Mouse (Mus musculus) liver, embryonic 13.5 days (tissue): ENCODE data around the gene Tex46. TPM values are rescaled to one million over a fixed set of nuclear protein-coding genes. Genes with fewer than 3 reads are reported as not detected.

Experiments used
- ATAC-seq: fragments of 200-750 bp; cut with Nextera tagmentation; 2 replicates; pipeline ENCODE4 v1.8.0; 2017; ENCODE audit warnings: low read depth, mild to moderate bottlenecking, moderate number of reproducible peaks, moderate library complexity
- DNase-seq: peaks from one replicate; pipeline ENCODE4 v3.0.0; 2022
- H3K27ac ChIP-seq: fragments of 300-500 bp; sonication (generic); 2 replicates; pipeline ENCODE4 v1.5.1; 2015; ENCODE audit warnings: moderate library complexity, mild to moderate bottlenecking, inconsistent platforms
- H3K27me3 ChIP-seq: fragments of 300-500 bp; sonication (generic); 2 replicates; pipeline ENCODE4 v1.6.1; 2015; ENCODE audit warnings: mild to moderate bottlenecking, inconsistent platforms
- H3K36me3 ChIP-seq: fragments of 300-500 bp; sonication (generic); 2 replicates; pipeline ENCODE4 v1.6.1; 2015; ENCODE audit warnings: mild to moderate bottlenecking, inconsistent platforms
- H3K4me1 ChIP-seq: fragments of 300-500 bp; sonication (generic); replicated peaks from 2 replicates; pipeline ENCODE4 v1.6.1; 2015; ENCODE audit warnings: inconsistent platforms
- H3K4me2 ChIP-seq: fragments of 300-500 bp; sonication (generic); 2 replicates; pipeline ENCODE4 v1.6.1; 2015; ENCODE audit warnings: inconsistent platforms, mild to moderate bottlenecking, moderate library complexity
- H3K4me3 ChIP-seq: fragments of 300-500 bp; sonication (generic); replicated peaks from 2 replicates; pipeline ENCODE4 v1.5.1; 2015; ENCODE audit warnings: mild to moderate bottlenecking, inconsistent platforms
- H3K9ac ChIP-seq: fragments of 300-500 bp; sonication (generic); 2 replicates; pipeline ENCODE4 v1.6.1; 2015; ENCODE audit warnings: mild to moderate bottlenecking, inconsistent platforms
- H3K9me3 ChIP-seq: fragments of 300-500 bp; sonication (generic); replicated peaks from 2 replicates; pipeline ENCODE4 v1.6.1; 2016; ENCODE audit warnings: inconsistent platforms
- WGBS: fragments of 180-500 bp; shearing (Covaris S2); methylation state at CpG from one replicate; pipeline ENCODE4 v1.1.7; 2015; ENCODE audit not compliant: insufficient replicate concordance; 5-methylcytosine and 5-hydroxymethylcytosine counted together
- polyA plus RNA-seq: library from polyadenylated mRNA; unstranded; fragments of >200 nt; fragmentation: Nextera tagmentation; extraction: Ambion mirVana; gene quantifications from 2 replicates; pipeline ENCODE4 v1.2.1, GENCODE M21; 2015

Tex46 gene
- not detected in 2 replicates for polyA plus RNA-seq

- no peak within 1 kb of the TSS for H3K4me3 ChIP-seq
- ATAC-seq (no peak), DNase-seq (no peak)
- no peaks in the 10 kb centered on the region for H3K4me1 ChIP-seq
- no peak within 1 kb of the TSS for H3K4me2 ChIP-seq
- H3K27ac ChIP-seq, result no peak within 1 kb of the TSS
- no peaks in the 10 kb centered on the region for H3K36me3 ChIP-seq
- no peak within 1 kb of the TSS for H3K9ac ChIP-seq
- no peaks in the 10 kb centered on the region for H3K9me3 ChIP-seq
- no peaks in the 10 kb centered on the region for H3K27me3 ChIP-seq
- WGBS, result 48% methylated on average over 4 of the region's 4 CpGs
Observed at GRCm38 (mm10) chr4:136610387-136610856, at the start of gene Tex46. TSS of gene Tex46 (plus strand) at chr4:136610437.

DNA sequence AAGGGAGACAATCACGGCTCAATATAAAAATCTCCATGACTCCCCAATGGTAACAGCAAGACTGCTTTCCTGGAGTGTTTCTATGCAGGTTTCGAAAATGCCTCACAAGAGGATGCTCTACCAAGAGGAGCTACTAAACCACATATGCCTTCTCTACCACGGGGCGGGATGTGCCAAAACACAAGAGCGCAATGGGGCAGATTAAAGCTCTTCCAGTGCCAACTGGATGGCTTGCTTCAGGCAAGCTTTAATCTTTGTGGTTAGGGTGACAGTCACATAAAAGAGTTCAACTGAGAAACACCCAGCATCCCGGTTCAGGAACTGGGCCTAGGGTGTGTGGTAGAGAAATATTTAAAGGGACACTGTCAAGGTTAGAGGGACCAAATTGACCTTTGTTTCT lies 47.5 kb upstream of the Tex46 start:
- Histone ChIP-seq H3K4me2 (no peak overlapping the region), H3K4me1 (no peaks in the 10 kb centered on the region), H3K27me3 (no peaks in the 10 kb centered on the region), H3K9ac (no peak overlapping the region), H3K27ac (no peak overlapping the region), H3K36me3 (peaks cover 64% of the 10 kb centered on the region), H3K4me3 (no peak overlapping the region), H3K9me3 (no peaks in the 10 kb centered on the region)
- ATAC-seq, result no peak
- no peak for DNase-seq
- 81% methylated on average over 6 of the region's 6 CpGs for WGBS

DNA sequence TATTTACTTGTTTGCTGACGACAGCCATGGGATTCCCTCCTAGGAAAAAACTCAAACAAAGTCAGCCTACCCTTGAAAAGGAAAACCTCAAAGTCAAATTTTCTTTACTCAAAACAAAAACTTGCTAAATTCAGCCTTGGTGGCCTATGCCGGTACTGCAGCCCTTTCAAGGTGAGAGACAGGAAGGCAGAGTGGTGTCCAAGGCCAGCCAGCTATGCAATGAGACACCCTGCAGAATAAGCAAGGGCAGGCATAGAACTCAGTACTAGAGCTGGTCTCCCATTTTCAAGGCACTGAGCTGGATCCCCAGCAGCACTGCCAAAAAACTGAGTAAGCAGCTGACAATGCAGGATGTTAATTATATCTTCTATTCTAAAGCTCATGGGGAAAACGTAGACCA lies 41.6 kb upstream of the Tex46 start:
- H3K4me1 ChIP-seq, result peaks cover 3% of the 10 kb centered on the region; the same call in 1 of the 2 replicates
- H3K27ac ChIP-seq, result no peak overlapping the region
- no peak overlapping the region for H3K4me2 ChIP-seq
- H3K4me3 ChIP-seq, result no peak overlapping the region
- H3K27me3 ChIP-seq, result no peaks in the 10 kb centered on the region
- DNase-seq (no peak), ATAC-seq (no peak)
- WGBS, result 74% methylated on average over 3 of the region's 3 CpGs
- H3K9me3 ChIP-seq, result no peaks in the 10 kb centered on the region
- H3K9ac ChIP-seq, result no peak overlapping the region
- H3K36me3 ChIP-seq, result peaks cover 66% of the 10 kb centered on the region

- no peak overlapping the region for H3K27ac ChIP-seq
- no peak overlapping the region for H3K9ac ChIP-seq
- H3K9me3 ChIP-seq, result no peaks in the 10 kb centered on the region
- no peak overlapping the region for H3K4me3 ChIP-seq
- H3K27me3 ChIP-seq, result no peaks in the 10 kb centered on the region
- no peak for DNase-seq
- peaks cover 3% of the 10 kb centered on the region; the same call in 1 of the 2 replicates for H3K4me1 ChIP-seq
- no peak overlapping the region for H3K4me2 ChIP-seq
- no peak for ATAC-seq
- peaks cover 60% of the 10 kb centered on the region for H3K36me3 ChIP-seq
Observed at GRCm38 (mm10) chr4:136569998-136570397, 40.2 kb upstream of the Tex46 start.

DNA sequence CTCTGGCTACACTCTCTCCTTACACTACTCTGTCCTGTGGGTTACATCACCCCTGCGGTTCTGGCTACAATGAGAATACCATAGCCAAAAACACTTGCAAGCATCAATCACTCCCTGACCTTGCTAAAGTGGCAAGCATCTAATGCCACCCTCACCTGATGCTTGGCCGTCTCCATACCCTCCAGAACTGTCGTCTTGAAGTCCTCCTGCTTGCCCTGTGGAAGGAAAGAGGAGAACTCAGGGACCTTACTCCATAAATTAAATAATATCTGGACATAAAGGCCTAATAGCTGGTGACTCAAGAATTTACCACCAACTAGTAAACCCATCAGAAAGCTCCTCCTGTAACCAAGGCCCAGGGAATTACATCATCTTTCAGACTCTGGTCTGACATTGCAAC lies 28.4 kb upstream of the Tex46 start:
- ATAC-seq (no peak), DNase-seq (no peak)
- Histone ChIP-seq H3K4me3 (no peak overlapping the region), H3K9ac (no peak overlapping the region), H3K4me1 (peaks cover 9% of the 10 kb centered on the region), H3K27me3 (no peaks in the 10 kb centered on the region), H3K9me3 (no peaks in the 10 kb centered on the region), H3K4me2 (no peak overlapping the region), H3K36me3 (peaks cover 2% of the 10 kb centered on the region; the same call in 1 of the 2 replicates), H3K27ac (no peak overlapping the region)
- 84% methylated on average over 3 of the region's 3 CpGs for WGBS

GRCm38 (mm10) chr4:136587221-136587827 lies 22.9 kb upstream of the Tex46 start:
- H3K36me3 ChIP-seq, result peaks cover 7% of the 10 kb centered on the region; the same call in 1 of the 2 replicates
- peak overlapping the region; percentile 40 for H3K9ac ChIP-seq
- H3K4me1 ChIP-seq, result peaks cover 41% of the 10 kb centered on the region
- H3K27me3 ChIP-seq, result no peaks in the 10 kb centered on the region
- ATAC-seq (peak; percentile 39), DNase-seq (no peak)
- peak overlapping the region; percentile 54 for H3K4me2 ChIP-seq
- no peaks in the 10 kb centered on the region for H3K9me3 ChIP-seq
- H3K4me3 ChIP-seq, result peak overlapping the region; percentile 18; the same call in 1 of the 2 replicates
- WGBS, result 74% methylated on average over 4 of the region's 4 CpGs
- peak overlapping the region; percentile 59; the same call in 1 of the 2 replicates for H3K27ac ChIP-seq

- Histone ChIP-seq H3K9me3 (no peaks in the 10 kb centered on the region), H3K27me3 (no peaks in the 10 kb centered on the region), H3K27ac (peak overlapping the region; percentile 59; the same call in 1 of the 2 replicates), H3K4me1 (peaks cover 47% of the 10 kb centered on the region), H3K9ac (peak overlapping the region; percentile 40), H3K36me3 (peaks cover 7% of the 10 kb centered on the region; the same call in 1 of the 2 replicates), H3K4me2 (peak overlapping the region; percentile 54), H3K4me3 (peak overlapping the region; percentile 18; the same call in 1 of the 2 replicates)
- WGBS, result 19% methylated on average over 4 of the region's 4 CpGs
- DNase-seq (peak; percentile 20), ATAC-seq (peak; percentile 82)
Observed at GRCm38 (mm10) chr4:136588003-136588402, 22.2 kb upstream of the Tex46 start.

GRCm38 (mm10) chr4:136592111-136592510 lies 18.1 kb upstream of the Tex46 start:
- Histone ChIP-seq H3K9me3 (no peaks in the 10 kb centered on the region), H3K27me3 (no peaks in the 10 kb centered on the region), H3K4me3 (no peak overlapping the region), H3K4me2 (no peak overlapping the region), H3K9ac (no peak overlapping the region), H3K36me3 (peaks cover 7% of the 10 kb centered on the region; the same call in 1 of the 2 replicates), H3K4me1 (peaks cover 55% of the 10 kb centered on the region), H3K27ac (no peak overlapping the region)
- DNase-seq, result no peak
- WGBS, result 50% methylated on average over 4 of the region's 4 CpGs
- no peak for ATAC-seq

GRCm38 (mm10) chr4:136594006-136594405 lies 16.2 kb upstream of the Tex46 start:
- no peaks in the 10 kb centered on the region for H3K9me3 ChIP-seq
- H3K9ac ChIP-seq, result no peak overlapping the region
- H3K27me3 ChIP-seq, result no peaks in the 10 kb centered on the region
- peaks cover 7% of the 10 kb centered on the region; the same call in 1 of the 2 replicates for H3K36me3 ChIP-seq
- DNase-seq (no peak), ATAC-seq (no peak)
- H3K4me2 ChIP-seq, result no peak overlapping the region
- 83% methylated on average over 2 of the region's 2 CpGs for WGBS
- peaks cover 55% of the 10 kb centered on the region for H3K4me1 ChIP-seq
- no peak overlapping the region for H3K27ac ChIP-seq
- no peak overlapping the region for H3K4me3 ChIP-seq

- Histone ChIP-seq H3K27ac (no peak overlapping the region), H3K27me3 (no peaks in the 10 kb centered on the region), H3K36me3 (peaks cover 3% of the 10 kb centered on the region; the same call in 1 of the 2 replicates), H3K4me3 (no peak overlapping the region), H3K9ac (no peak overlapping the region), H3K4me2 (no peak overlapping the region), H3K4me1 (peaks cover 50% of the 10 kb centered on the region), H3K9me3 (no peaks in the 10 kb centered on the region)
- ATAC-seq, result no peak
- WGBS, result 79% methylated on average over 6 of the region's 6 CpGs
- no peak for DNase-seq
Observed at GRCm38 (mm10) chr4:136595221-136595620, 15.0 kb upstream of the Tex46 start.

DNA sequence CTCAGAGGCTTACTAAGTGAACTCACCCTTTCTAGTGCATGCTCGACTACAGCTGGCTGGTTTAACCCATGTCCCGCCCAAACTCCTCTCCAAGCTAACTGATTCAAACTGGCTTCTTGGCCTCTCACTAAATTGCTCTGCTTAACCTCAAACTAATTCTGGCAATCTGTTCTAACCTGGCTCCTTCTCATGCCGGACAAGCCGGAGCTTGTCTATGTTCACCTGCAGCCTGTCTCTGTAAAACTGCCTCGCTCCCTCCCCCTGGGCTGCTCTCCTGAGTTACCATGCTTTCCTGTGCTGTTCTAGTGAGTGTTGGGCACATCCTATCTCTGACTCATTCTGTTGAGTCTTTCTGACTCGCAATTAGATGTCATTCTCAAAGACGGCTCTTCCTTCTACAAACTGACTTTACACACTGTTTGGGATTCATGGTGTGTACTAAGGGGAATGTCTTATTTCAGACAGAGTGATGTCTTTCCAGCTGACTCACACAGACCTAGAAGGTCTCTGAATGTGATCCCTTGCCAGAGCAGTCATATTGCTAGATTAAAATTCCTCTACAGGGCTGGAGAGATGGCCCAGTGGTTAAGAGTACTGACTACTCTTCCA lies 11.9 kb upstream of the Tex46 start:
- ATAC-seq, result no peak
- 70% methylated on average over 7 of the region's 7 CpGs for WGBS

More for the DNA sequence above, 11.9 kb upstream of the Tex46 start:
- H3K4me1 ChIP-seq, result peaks cover 50% of the 10 kb centered on the region
- no peak overlapping the region; the same call in 1 of the 2 replicates for H3K27ac ChIP-seq
- no peaks in the 10 kb centered on the region for H3K9me3 ChIP-seq
- no peak for DNase-seq
- no peaks in the 10 kb centered on the region for H3K27me3 ChIP-seq
- H3K36me3 ChIP-seq, result no peaks in the 10 kb centered on the region
- H3K9ac ChIP-seq, result no peak overlapping the region
- H3K4me2 ChIP-seq, result no peak overlapping the region
- H3K4me3 ChIP-seq, result no peak overlapping the region
